Mouse (Mus musculus) hindbrain, embryonic 12.5 days (tissue): ENCODE measurements around the gene Erc2. TPM values are rescaled to one million over a fixed set of nuclear protein-coding genes. Genes with fewer than 3 reads are reported as not detected.

Source experiments
- ATAC-seq: fragments of 200-750 bp; cut with Nextera tagmentation; 2 replicates; pipeline ENCODE4 v1.8.0; 2017; ENCODE audit warnings: moderate TSS enrichment; ENCODE audit not compliant: low FRiP score
- H3K27ac ChIP-seq: fragments of 300-500 bp; sonication (generic); 2 replicates; pipeline ENCODE4 v1.5.1; 2016; ENCODE audit warnings: mild to moderate bottlenecking
- H3K27me3 ChIP-seq: fragments of 300-500 bp; sonication (generic); 2 replicates; pipeline ENCODE4 v1.6.1; 2016; ENCODE audit warnings: mild to moderate bottlenecking
- H3K36me3 ChIP-seq: fragments of 300-500 bp; sonication (generic); 2 replicates; pipeline ENCODE4 v1.6.1; 2016; ENCODE audit warnings: mild to moderate bottlenecking
- H3K4me1 ChIP-seq: fragments of 300-500 bp; sonication (generic); 2 replicates; pipeline ENCODE4 v1.6.1; 2016
- H3K4me2 ChIP-seq: fragments of 300-500 bp; sonication (generic); replicated peaks from 2 replicates; pipeline ENCODE4 v1.6.1; 2016; ENCODE audit warnings: mild to moderate bottlenecking
- H3K4me3 ChIP-seq: fragments of 300-500 bp; sonication (generic); 2 replicates; pipeline ENCODE4 v1.5.1; 2016; ENCODE audit warnings: mild to moderate bottlenecking
- H3K9ac ChIP-seq: fragments of 300-500 bp; sonication (generic); 2 replicates; pipeline ENCODE4 v1.6.1; 2016; ENCODE audit warnings: mild to moderate bottlenecking, moderate library complexity
- H3K9me3 ChIP-seq: fragments of 300-500 bp; sonication (generic); replicated peaks from 2 replicates; pipeline ENCODE4 v1.6.1; 2016; ENCODE audit warnings: mild to moderate bottlenecking
- WGBS: fragments of 180-500 bp; shearing (Covaris S2); methylation state at CpG from one replicate; pipeline ENCODE4 v1.1.7; 2016; 5-methylcytosine and 5-hydroxymethylcytosine counted together
- polyA plus RNA-seq: library from polyadenylated mRNA; unstranded; fragments of >200 nt; fragmentation: Nextera tagmentation; extraction: Ambion mirVana; gene quantifications from 2 replicates; pipeline ENCODE4 v1.2.1, GENCODE M21; 2016

The Erc2 gene
- polyA plus RNA-seq, 1 experiment from 2014 or later, result 36.0 TPM

GRCm38 (mm10) chr14:27789066-27789898, 167.1 kb downstream of the Erc2 start:
- no peak overlapping the region for H3K4me2 ChIP-seq
- no peaks in the 10 kb centered on the region for H3K4me1 ChIP-seq
- H3K4me3 ChIP-seq, result no peak overlapping the region
- H3K9ac ChIP-seq, result no peak overlapping the region
- H3K27ac ChIP-seq, result no peak overlapping the region
- no peak for ATAC-seq
- no peaks in the 10 kb centered on the region for H3K36me3 ChIP-seq
- no peaks in the 10 kb centered on the region for H3K27me3 ChIP-seq
- 68% methylated on average over 6 of the region's 6 CpGs for WGBS
- no peaks in the 10 kb centered on the region for H3K9me3 ChIP-seq

- Histone ChIP-seq H3K4me2 (no peak overlapping the region), H3K36me3 (no peaks in the 10 kb centered on the region), H3K9me3 (no peaks in the 10 kb centered on the region; the same call in 1 of the 2 replicates), H3K27me3 (no peaks in the 10 kb centered on the region), H3K4me1 (no peaks in the 10 kb centered on the region), H3K27ac (no peak overlapping the region), H3K4me3 (no peak overlapping the region), H3K9ac (no peak overlapping the region)
- 74% methylated on average over 11 of the region's 11 CpGs for WGBS
- no peak for ATAC-seq
Measured at GRCm38 (mm10) chr14:27798184-27798934, 176.1 kb downstream of the Erc2 start.

- H3K27me3 ChIP-seq, result no peaks in the 10 kb centered on the region
- no peaks in the 10 kb centered on the region for H3K36me3 ChIP-seq
- no peaks in the 10 kb centered on the region; the same call in none of the 2 replicates for H3K9me3 ChIP-seq
- H3K27ac ChIP-seq, result no peak overlapping the region
- H3K9ac ChIP-seq, result no peak overlapping the region
- 55% methylated on average over 6 of the region's 6 CpGs for WGBS
- H3K4me2 ChIP-seq, result no peak overlapping the region
- H3K4me3 ChIP-seq, result no peak overlapping the region
- H3K4me1 ChIP-seq, result no peaks in the 10 kb centered on the region
- ATAC-seq, result no peak
Measured at GRCm38 (mm10) chr14:27800766-27801165, 178.5 kb downstream of the Erc2 start.

- 88% methylated on average over 3 of the region's 3 CpGs for WGBS
- no peaks in the 10 kb centered on the region for H3K4me1 ChIP-seq
- H3K9ac ChIP-seq, result no peak overlapping the region
- H3K27ac ChIP-seq, result no peak overlapping the region
- ATAC-seq, result no peak
- H3K4me2 ChIP-seq, result no peak overlapping the region
- no peaks in the 10 kb centered on the region for H3K27me3 ChIP-seq
- no peaks in the 10 kb centered on the region; the same call in 1 of the 2 replicates for H3K9me3 ChIP-seq
- H3K4me3 ChIP-seq, result no peak overlapping the region
- no peaks in the 10 kb centered on the region for H3K36me3 ChIP-seq
Measured at GRCm38 (mm10) chr14:27803961-27804360, 181.7 kb downstream of the Erc2 start.

- WGBS, result 82% methylated on average over 13 of the region's 13 CpGs
- H3K9ac ChIP-seq, result no peak overlapping the region
- ATAC-seq, result no peak
Measured at GRCm38 (mm10) chr14:27805064-27805463, 182.8 kb downstream of the Erc2 start.

GRCm38 (mm10) chr14:27808080-27808479, 185.9 kb downstream of the Erc2 start:
- no peak for ATAC-seq
- H3K9me3 ChIP-seq, result no peaks in the 10 kb centered on the region; the same call in 1 of the 2 replicates
- no peak overlapping the region for H3K9ac ChIP-seq
- no peaks in the 10 kb centered on the region for H3K27me3 ChIP-seq
- no peaks in the 10 kb centered on the region for H3K36me3 ChIP-seq
- no peak overlapping the region for H3K27ac ChIP-seq
- no peak overlapping the region for H3K4me2 ChIP-seq
- H3K4me1 ChIP-seq, result peaks cover 3% of the 10 kb centered on the region; the same call in 1 of the 2 replicates
- no peak overlapping the region for H3K4me3 ChIP-seq
- 3% methylated on average over 9 of the region's 9 CpGs for whole genome bisulfite sequencing

More at GRCm38 (mm10) chr14:27805064-27805463, 182.8 kb downstream of the Erc2 start:
- Histone ChIP-seq H3K36me3 (no peaks in the 10 kb centered on the region), H3K9me3 (no peaks in the 10 kb centered on the region; the same call in 1 of the 2 replicates), H3K27me3 (no peaks in the 10 kb centered on the region), H3K27ac (no peak overlapping the region), H3K4me3 (no peak overlapping the region), H3K4me2 (no peak overlapping the region), H3K4me1 (no peaks in the 10 kb centered on the region)

GRCm38 (mm10) chr14:27808523-27809114, 186.4 kb downstream of the Erc2 start:
- no peak overlapping the region for H3K4me2 ChIP-seq
- no peak overlapping the region for H3K4me3 ChIP-seq
- no peaks in the 10 kb centered on the region for H3K36me3 ChIP-seq
- WGBS, result 62% methylated on average over 10 of the region's 10 CpGs
- no peak for ATAC-seq
- no peaks in the 10 kb centered on the region; the same call in 1 of the 2 replicates for H3K9me3 ChIP-seq
- H3K9ac ChIP-seq, result no peak overlapping the region
- no peaks in the 10 kb centered on the region for H3K27me3 ChIP-seq
- no peak overlapping the region for H3K27ac ChIP-seq
- peaks cover 3% of the 10 kb centered on the region; the same call in 1 of the 2 replicates for H3K4me1 ChIP-seq

- Histone ChIP-seq H3K9me3 (no peaks in the 10 kb centered on the region), H3K4me1 (peaks cover 3% of the 10 kb centered on the region; the same call in 1 of the 2 replicates), H3K36me3 (no peaks in the 10 kb centered on the region), H3K27ac (no peak overlapping the region), H3K9ac (no peak overlapping the region), H3K27me3 (no peaks in the 10 kb centered on the region), H3K4me3 (no peak overlapping the region), H3K4me2 (no peak overlapping the region)
- ATAC-seq, result no peak
- 29% methylated on average over 7 of the region's 7 CpGs for WGBS
Measured at GRCm38 (mm10) chr14:27810790-27811189, 188.6 kb downstream of the Erc2 start.

GRCm38 (mm10) chr14:27811649-27812048, 189.4 kb downstream of the Erc2 start:
- no peak overlapping the region for H3K9ac ChIP-seq
- peaks cover 3% of the 10 kb centered on the region; the same call in 1 of the 2 replicates for H3K4me1 ChIP-seq
- no peak overlapping the region for H3K4me3 ChIP-seq
- no peak overlapping the region for H3K4me2 ChIP-seq
- H3K36me3 ChIP-seq, result no peaks in the 10 kb centered on the region
- no peak overlapping the region for H3K27ac ChIP-seq
- WGBS, result 87% methylated on average over 3 of the region's 3 CpGs
- no peak for ATAC-seq
- H3K9me3 ChIP-seq, result no peaks in the 10 kb centered on the region
- H3K27me3 ChIP-seq, result no peaks in the 10 kb centered on the region

- Histone ChIP-seq H3K4me3 (no peak overlapping the region), H3K27me3 (no peaks in the 10 kb centered on the region), H3K9me3 (no peaks in the 10 kb centered on the region), H3K4me1 (peaks cover 2% of the 10 kb centered on the region; the same call in 1 of the 2 replicates), H3K36me3 (no peaks in the 10 kb centered on the region), H3K4me2 (no peak overlapping the region), H3K9ac (no peak overlapping the region), H3K27ac (no peak overlapping the region)
- WGBS, result 81% methylated on average over 6 of the region's 6 CpGs
- ATAC-seq, result no peak
Measured at GRCm38 (mm10) chr14:27815739-27816138, 193.5 kb downstream of the Erc2 start.

- Histone ChIP-seq H3K4me2 (no peak overlapping the region), H3K4me1 (no peaks in the 10 kb centered on the region), H3K9me3 (no peaks in the 10 kb centered on the region), H3K27me3 (no peaks in the 10 kb centered on the region), H3K9ac (no peak overlapping the region), H3K4me3 (no peak overlapping the region), H3K36me3 (no peaks in the 10 kb centered on the region), H3K27ac (no peak overlapping the region)
- 93% methylated on average over 5 of the region's 5 CpGs for WGBS
- ATAC-seq, result no peak
Measured at GRCm38 (mm10) chr14:27818986-27819385, 196.8 kb downstream of the Erc2 start.

GRCm38 (mm10) chr14:27821801-27822200, 199.6 kb downstream of the Erc2 start:
- Histone ChIP-seq H3K4me3 (no peak overlapping the region), H3K9me3 (no peaks in the 10 kb centered on the region), H3K4me1 (no peaks in the 10 kb centered on the region), H3K36me3 (no peaks in the 10 kb centered on the region), H3K27ac (no peak overlapping the region), H3K4me2 (no peak overlapping the region), H3K27me3 (no peaks in the 10 kb centered on the region), H3K9ac (no peak overlapping the region)
- ATAC-seq, result no peak
